Mouse (Mus musculus) left cerebral cortex, adult 11 months (tissue): ENCODE results near the gene Slamf6.
"Not testable (repeated sequence)": the region's sequence is repeated elsewhere in the genome, so short reads cannot be mapped to it uniquely, and the experiment has no call there.

Experiments
- DNase-seq: peaks from one replicate; pipeline ENCODE4 v3.0.0; 2022; ENCODE audit warnings: low spot score

The Slamf6 gene

DNA sequence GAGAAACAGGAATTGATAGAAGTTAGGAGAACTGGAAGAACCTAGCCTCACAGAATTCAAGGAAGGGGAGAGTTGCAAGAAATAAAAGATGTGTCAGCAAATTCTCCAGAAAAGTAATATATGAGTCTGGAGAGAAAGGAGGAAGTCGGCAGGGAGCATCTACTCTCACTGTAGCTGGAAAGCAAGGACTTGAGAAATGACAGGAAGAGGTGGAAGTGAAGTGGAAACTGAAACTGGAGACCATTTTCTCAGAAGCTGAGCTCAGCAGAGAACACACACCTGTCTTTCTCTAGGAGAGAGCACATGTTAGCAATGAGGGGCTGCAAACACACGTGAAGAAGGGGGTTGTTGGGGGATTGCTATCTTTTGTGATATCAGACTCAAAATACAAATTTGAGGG is 40.1 kb downstream of the Slamf6 start:
- DNase-seq, result no peak

DNA sequence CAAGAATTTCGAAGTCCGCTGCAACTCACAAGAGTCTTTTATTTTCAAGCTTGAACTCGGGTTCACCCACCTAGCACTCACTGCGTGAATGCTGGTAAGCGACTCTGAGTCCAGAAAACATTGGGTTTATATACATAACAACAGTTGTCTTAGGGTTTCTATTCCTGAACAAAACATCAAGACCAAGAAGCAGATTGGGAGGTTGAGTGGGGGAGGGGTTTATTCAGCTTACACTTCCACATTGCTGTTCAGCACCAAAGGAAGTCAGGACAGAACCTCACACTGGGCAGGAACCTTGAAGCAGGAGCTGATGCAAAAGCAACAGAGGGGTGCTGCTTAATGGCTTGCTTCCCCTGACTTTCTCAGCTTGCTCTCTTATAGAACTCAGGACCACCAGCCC is 43.4 kb downstream of the Slamf6 start:
- no peak for DNase-seq

DNA sequence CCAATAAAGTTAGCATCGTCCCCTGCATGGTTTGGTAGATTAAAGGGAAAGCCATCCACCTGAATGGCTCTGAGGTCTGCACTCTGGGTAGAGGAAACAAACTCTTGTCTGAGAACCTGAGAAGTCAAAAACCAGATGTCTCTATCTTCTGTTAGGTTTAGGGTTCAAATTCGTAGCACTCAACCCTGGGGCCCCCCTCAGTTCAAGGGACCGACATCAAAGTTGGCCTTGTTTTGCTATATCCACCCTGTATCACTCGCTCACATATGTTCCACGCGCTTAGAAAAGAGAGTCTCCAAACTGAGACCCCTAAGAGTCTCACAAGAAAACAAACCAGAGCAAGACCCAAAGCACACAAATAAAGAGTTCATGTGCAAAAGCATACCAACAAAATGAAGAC is 44.4 kb downstream of the Slamf6 start:
- DNase-seq, result no peak

DNA sequence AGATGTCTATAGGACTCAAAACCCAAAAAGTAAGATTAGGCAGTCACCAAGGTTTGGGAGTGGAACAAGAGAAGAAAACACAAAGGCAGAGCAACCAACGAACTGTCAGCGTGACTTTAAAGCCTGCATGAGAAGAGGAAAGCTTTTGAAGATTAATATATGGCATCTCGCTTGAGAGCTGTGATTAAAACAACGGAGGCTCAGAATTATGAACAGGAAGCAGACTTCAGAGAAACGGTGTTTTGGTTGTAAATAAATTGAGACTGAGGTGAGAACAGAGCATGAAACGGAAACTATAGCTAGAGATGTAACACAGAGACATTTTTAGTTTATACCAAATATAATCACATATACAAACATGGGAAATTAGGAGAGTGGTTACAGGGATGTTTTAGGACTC is 46.3 kb downstream of the Slamf6 start:
- no peak for DNase-seq

DNA sequence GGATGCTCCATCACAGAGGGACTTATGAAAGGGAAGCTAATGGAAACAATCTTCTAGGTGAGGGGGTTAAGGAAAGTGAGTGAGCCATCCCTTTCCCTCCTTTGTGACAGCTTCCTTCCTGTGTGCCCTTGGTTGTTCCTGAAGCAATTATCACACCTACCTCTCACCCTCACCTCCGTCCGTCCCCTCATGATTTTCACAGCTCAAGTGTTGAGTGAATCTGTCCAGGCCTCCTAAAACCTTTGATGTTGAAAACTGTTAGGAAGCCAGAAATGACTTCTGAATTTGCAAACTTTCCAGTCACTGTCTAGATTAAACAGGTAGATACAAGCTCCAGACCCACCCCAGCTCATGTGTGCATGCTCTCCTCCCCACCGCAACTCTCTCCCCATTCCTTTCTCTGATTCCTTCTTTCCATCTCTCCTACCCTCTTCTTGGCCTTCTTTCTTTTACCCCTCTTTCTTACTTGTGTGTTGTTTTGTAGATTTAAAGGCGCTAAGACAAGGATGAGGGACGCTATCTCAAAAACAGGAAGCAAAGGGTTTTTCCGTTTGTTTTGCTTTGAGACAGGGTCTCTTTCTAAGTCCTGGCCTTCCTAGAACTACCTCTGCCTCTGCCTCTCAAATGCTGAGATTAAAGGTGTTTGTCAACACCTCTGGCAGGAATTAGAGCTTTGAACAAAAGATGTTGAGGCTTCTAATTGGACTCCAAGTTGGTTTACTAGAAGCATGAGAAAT is 48.9 kb downstream of the Slamf6 start:
- no peak for DNase-seq

DNA sequence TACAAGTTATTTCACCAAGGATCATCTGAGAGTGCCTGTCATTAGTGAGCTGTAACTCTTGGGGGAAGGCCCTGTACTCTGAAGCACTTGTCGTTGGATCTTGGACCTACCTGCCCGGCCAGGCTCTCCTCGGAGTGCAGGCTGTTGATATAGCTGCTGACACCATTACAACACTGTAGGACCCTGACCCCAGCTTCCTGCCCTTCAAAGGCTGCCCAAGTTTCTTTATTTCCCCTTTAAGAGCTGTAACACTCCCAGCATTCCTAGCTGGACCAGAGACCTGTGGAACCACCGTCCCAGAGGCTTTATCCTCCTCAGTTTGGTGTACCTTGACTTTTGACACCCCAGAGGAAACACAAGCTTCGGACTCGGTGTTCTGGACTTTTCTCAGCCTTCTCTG is 51.9 kb downstream of the Slamf6 start:
- no peak for DNase-seq

DNA sequence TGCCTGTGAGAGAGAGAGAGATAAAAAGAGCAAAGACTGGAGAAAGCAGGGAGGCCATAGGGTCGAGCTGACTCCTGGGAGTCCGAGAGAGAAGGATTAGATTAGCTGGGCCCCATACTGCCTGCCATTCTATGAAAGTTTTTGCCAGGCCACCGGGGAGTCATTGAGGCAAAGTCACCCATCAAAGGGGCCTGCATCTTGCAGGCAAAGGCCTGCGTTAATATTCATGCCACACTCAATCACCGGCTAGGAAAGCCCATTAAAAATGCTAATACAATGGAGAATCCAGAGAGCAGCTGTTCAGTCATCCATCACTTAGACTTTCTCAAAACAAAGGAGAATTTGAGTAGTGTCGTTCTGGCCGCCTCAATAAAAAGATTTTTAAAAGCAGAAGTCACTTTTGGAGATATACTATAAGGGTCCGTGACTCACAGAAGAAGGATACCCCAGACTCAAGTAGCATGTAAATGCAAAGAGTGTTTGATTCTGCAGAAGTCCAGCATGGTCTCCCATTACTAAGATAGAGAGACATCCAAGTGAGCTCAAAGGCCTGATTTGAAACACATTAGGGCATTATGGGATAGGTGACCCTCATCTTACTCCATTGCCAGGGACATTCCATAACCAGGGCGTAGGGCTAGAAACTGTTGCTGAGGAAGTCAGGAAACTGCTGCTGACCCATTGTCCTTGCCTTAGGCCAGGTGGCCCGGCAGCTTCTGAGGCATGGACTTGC is 53.7 kb downstream of the Slamf6 start:
- DNase-seq, result no peak

DNA sequence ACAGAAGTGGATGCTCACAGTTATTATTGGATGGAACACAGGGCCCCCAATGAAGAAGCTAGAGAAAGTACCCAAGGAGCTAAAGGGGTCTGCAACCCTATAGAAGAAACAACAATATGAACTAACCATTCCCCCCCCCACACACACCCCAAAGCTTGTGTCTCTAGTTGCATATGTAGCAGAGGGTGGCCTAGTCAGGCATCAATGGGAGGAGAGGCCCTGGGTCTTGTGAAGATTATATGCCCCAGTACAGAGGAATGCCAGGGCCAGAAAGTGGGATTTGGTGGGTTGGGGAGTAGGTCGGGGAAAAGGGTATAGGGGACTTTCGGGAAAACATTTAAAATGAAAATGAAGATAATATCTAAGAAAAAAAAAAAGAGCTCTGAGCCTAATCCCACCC is 57.0 kb downstream of the Slamf6 start:
- DNase-seq, result not testable (repeated sequence)

DNA sequence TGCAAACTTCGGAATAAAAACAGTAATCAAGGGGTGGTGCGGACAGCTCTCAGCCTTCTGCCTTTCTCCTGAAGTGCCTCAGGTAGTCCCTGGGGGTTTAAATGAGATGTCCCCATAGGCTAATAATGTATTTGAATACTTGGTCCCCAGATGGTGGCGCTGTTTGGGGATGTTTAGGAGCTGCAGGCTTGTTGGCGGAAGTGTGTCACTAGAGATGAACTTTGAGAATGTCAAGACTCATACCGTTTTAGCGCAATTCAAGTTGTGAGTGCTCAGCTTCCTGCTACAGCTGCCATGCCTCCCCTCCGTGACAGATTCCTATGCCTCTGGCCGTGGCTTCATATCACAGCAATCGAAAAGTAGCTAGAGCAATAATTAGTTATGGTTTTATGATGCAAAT is 58.1 kb downstream of the Slamf6 start:
- DNase-seq, result no peak

DNA sequence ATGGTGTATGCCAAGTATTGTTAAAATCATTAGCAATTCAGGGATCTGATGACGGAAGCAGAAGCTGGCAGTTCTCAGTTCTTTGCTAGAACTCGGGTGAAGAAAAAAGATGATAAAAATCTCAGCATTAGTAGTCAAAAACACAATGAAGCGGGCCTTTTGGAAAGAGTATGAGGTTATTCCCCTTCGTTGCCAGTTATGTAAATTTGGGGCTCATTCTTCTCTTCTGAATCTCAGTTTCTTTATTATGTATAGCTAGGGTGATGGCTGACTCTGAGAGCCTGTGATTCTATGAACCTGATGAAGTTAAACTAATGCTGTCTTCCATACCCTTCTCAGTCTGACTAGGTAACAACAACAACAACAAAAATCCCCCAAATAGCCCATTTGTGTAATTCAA is 58.5 kb downstream of the Slamf6 start:
- DNase-seq, result no peak

DNA sequence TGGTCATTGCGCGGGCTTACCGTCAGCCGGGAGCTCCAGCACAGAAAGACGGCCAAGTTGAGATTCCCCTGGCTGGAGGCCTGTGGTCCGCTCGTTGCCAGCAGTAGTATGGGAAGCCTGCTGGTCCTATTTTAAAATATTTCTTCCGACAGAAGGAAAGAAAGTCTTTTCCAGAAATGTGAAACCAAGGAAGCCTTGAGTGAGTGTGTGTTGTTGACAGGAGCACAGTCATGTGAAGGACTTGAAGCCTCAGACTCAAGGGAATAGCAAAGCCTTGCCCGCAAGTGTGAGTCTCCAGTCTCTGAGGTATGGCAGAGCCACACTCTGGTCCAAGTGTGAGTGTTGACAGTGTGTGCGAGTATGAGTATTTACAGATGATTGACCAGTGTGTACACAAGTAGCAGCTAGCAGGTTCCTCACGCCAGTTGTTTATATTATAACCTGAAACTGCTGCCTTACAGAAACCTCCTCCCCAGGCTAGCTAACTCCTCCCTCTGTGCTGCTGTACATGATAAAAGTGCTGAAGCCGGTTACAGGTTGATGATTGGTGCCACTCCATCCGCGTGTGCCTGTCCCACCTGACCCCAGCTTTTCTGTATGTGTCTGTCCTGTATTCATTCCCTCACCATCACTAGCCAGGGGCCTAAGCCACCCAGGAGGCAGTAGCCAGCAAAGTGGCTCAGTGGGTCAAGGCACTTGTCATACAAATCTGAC is 59.7 kb downstream of the Slamf6 start:
- no peak for DNase-seq

DNA sequence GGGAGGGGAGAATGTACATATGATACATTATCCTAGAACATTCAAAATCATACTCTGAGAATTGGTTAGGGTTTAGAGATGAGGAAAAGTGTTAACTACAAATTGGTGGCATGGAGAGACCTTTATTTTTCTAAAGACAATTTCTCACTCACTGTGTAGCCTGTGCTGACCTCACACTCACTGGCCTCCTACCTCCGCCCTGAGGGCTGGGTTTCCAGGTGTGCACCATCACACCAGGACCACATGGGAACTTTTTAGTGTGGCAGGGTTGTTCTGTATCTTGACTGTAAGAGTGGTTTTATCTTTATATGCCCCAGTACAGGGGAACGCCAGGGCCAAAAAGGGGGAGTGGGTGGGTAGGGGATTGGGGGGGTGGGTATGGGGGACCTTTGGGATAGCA is 60.6 kb downstream of the Slamf6 start:
- no peak for DNase-seq

DNA sequence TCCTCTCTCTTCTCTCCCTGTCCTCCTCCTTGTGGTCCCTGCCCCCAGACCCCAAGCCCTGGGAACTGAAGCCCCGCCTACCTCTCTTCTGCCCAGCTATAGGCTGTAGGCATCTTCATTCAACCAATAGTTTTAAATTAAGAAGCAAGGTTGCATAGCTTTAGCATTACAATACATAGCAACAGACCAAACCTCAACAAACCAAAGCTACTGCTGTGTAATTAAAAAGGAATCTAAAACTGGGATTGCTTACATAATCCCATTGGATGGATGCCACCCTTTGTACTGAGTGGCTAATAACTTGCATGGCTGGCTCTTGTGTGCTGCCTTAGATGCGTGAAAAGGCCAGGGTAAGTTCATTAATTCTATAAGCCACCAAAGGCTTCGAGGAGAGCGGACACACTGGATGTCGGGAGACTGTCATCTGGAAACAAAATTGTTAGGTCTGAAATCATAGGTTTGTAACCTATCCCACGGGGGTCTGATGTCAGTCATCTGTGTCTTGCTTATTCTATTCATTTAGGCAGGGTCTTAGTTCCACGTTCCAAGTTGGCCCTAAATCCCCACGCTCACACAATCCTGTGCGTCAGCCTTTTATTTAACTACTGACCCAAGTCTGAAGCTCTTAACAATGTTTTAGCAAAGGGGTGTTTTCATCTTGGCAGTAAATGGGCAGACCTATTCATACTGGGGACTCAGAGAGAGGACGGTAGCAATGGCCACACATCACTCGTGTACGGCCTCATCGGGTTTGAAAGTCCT is 62.8 kb downstream of the Slamf6 start:
- DNase-seq, result no peak

DNA sequence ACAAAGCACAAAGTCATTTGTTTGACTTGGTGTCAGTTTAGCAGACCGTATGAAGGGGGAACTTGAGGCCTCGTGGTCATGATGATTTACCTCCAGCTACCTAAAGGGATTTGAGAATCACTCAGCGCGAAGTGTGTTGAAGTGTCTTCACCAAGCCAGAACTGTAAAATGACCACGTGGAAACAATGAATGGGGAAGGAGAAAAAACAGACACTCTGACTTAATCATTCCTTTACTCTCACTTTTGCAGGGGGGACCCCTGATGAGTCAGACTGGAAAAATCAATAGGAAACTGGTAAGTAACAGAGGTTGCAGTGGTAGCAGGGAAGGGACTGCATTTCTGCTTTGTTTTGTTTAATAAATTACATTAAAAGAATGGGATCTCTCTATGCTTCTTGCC is 64.9 kb downstream of the Slamf6 start:
- DNase-seq, result no peak

DNA sequence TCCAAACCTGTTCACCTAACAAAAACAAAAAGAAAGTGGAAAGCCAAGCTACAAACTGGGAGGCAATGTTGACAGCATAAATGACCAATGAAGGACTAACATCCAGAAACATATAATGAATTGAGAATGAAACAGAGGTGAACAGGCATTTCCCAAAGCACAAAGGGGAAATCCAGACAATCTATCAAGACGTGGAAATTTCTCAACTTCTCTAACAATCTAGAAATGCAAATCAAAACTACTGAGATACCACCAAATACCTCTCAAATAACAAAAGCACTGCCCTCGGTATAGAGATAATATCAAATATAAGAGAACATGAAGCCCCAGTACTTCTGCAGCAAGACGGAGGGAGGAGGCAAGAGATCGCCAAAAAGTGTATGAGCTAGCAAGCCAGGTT is 65.4 kb downstream of the Slamf6 start:
- DNase-seq, result no peak

DNA sequence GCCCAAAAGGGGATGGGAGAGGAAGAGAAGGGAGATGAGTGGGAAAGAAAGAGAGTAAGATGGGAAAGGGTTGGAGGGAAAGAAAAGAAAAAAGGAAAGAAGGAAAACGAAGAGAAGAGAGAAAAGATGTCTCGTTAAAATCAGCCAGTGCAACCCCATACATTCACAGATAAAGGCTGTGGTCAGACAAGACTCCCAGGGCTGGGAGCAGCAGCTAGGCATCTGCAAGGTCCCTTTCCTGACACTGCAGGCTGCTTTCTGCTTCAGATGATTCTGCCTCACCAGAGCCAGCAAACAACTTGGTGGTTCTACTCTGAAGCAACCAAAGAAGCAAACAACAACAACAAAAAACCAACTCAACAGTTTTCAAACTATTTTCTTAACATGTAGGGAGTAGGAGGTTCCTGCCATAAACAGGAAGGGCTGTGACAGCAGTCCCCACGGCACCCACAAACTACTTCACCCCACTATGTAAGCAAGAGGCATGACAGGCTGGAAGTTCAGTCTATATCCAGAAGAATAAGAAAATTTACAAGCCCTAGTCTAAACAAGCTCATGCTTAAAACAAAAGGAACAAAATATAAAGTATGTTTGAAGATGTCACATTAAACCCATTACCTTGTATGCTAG is 66.2 kb downstream of the Slamf6 start:
- DNase-seq, result no peak

DNA sequence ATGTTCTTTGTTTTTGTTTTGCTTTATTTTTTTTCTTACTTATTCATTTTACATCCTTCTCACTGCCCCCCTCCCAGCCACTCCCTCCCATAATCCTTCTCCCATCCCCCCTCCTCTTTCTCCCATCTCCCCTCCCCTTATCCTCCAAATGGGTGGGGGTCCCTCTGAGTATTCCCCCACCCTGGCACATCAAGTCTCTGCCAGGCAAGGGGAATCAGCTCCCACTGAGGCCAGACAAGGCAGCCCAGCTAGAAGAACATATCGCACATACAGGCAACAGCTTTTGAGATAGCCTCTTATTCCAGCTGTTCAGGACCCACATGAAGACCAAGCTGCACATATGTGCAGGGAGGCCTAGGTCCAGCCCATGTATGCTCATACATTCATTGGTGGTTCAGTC is 66.8 kb downstream of the Slamf6 start:
- DNase-seq, result no peak

DNA sequence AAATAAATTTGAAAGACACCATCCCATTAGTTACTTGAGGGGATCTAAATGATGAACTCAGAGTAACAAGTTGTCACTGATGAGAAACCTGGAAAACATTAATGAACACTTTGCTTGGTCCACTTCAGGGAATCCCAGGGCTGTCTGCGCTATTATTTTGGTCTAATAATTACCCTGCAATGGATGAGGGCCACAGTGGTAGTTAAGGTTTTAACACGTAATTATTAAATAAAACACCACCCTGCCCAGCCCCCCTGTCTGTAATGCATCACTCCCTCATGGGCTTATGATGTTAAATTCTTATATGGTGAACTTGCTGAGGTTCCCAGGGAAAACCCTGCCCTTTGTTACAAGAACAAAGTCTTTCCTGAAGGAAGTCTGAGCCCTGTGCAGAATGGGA is 74.6 kb downstream of the Slamf6 start:
- no peak for DNase-seq

DNA sequence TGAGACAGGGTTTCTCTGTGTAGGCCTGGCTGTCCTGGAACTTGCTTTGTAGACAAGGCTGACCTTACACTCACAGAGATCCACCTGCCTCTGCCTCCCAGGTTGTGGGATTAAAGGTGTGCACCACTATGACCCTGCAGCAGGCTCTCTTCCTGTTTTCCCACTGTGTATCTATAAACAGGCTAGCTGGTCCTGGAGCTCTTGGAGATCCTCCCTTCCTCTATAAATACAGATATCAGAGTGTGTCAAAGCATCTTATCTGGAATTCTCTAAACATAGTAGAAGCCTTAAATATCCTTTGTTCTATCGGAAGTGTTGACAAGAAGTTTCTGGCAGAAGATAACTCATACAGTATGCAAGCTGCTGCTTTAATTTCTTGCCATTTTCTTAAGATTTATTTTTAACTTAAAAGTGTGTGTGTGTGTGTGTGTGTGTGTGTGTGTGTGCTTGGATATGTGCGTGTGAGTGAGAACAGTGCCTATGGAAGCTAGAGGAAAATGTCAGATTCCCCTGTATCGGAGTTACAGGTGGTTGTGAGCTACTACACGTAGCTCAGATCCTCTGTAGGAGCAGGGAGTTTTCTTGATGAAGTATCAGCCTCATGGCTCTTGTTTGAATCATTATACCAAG is 75.7 kb downstream of the Slamf6 start:
- DNase-seq, result no peak

DNA sequence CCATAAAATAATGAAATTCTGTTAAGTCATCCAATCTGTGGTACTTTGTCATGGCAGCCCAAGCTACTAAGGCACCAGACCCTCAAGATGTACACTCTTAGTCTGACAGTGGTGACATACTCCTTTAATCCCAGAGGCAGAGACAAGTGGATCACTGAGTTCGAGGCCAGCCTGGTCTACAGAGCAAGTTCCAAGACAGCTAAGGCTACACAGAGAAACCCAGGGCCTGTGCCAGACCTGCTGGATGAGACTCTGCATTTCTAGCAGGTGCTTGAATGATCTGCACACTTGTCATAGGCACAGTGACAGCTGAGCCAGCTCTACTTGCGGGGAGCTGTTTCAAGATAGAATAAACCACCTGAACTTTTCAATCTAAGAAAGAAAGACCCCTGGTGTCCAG is 77.2 kb downstream of the Slamf6 start:
- no peak for DNase-seq

DNA sequence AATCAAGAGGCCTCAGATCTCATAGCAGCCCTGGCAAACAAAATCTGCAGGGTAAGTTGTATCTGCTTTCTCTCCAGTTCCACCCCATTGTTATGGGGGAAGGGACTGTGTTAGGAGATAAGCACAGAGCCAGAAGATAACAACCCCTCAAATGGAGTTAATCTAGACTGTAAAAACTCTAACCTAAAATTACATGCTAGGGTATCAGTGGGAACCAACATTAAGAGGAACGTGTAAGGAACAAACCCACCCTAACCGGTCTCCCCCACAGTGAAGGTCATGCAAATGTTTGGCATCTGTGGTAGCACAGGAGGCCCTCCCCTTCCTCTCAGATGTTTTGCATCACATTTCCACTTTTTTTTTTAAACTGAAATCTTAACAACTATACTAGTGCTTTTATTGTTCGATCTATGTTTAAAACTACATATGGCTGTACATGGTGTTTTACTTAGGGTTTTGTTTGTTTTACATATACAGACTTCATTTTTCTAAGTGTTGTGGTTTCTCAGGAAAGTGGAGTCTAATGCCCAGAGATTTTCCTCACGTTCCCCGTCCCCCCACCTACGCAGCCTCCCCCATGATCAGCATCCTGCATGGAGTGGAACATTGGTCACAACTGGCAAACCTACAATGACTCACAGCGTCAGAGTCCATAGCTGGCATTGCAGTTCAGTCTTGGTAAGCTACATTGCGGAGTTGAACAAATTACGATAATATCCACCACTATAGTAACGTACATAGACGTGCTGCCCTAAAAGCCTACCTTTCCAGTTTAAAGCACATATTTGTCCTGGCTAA is 77.8 kb downstream of the Slamf6 start:
- DNase-seq, result no peak
